Mouse (Mus musculus) layer of hippocampus, adult 9-10 months (tissue): Measurements from ENCODE around the gene R3hdm2.

Experiments used
- DNase-seq: peaks from one replicate; pipeline ENCODE4 v3.0.0; 2022; ENCODE audit warnings: low spot score

Gene R3hdm2

GRCm38 (mm10) chr10:127546505-127546904, 166.4 kb downstream of the R3hdm2 start:
- no peak for DNase-seq

- DNase-seq = no peak
Measured at GRCm38 (mm10) chr10:127548236-127548635, 168.1 kb downstream of the R3hdm2 start.
